Mouse (Mus musculus) bone marrow macrophage, adult 2 months (primary cell): ENCODE data around the gene Gucy2g.

Experiments used
- CTCF ChIP-seq: IDR thresholded peaks from 2 replicates; pipeline ENCODE4 v1.5.1; 2012; ENCODE audit warnings: low read depth, mild to moderate bottlenecking, low read length, moderate library complexity
- POLR2A ChIP-seq: IDR thresholded peaks from 2 replicates; pipeline ENCODE4 v1.6.1; 2012; ENCODE audit warnings: mild to moderate bottlenecking, low read depth, low read length, borderline replicate concordance

- no peak for TF ChIP-seq POLR2A
- TF ChIP-seq CTCF: no peak
These were observed 35.7 kb upstream of the Gucy2g start for GRCm38 (mm10) chr19:55276770-55277169.
